Mouse (Mus musculus) liver, embryonic 14.5 days (tissue): ENCODE measurements at regions not wholly inside any gene's neighbourhood (a gene's known extent, or its start where the extent isn't known, plus 50 kb on each side); places are given as distances from the start of the nearest gene placed in this dataset.

Experiments
- CTCF ChIP-seq: IDR thresholded peaks from 2 replicates; pipeline ENCODE4 v1.5.1; 2016; ENCODE audit warnings: antibody characterized with exemption, low read depth, control low read depth
- EP300 ChIP-seq: IDR thresholded peaks from 2 replicates; pipeline ENCODE4 v1.6.1; 2016; ENCODE audit warnings: antibody characterized with exemption, low read depth

DNA sequence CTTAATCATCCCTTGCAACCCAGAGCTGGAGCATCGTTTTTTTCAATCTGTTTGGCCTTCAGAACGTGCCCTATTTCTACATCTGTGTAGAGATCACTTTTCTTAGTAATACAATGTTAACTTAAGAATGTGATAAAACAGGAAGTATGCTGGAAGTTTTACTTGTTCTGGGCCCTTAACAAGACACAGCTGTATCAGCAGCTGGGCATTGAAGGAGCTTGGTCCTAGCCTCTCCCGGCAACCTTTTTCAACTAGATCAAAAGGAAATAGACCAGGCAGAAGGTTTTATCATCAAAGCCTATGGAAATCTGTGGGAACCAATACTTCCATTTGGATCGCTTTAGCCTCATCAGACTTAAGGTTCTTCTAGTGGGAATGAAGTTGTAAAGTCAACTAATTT lies 317.9 kb downstream of the Ndfip2 start:
- no peak for TF ChIP-seq CTCF
- TF ChIP-seq EP300, result no peak
